Mouse (Mus musculus) midbrain, embryonic 16.5 days (tissue): ENCODE results near the gene Rpap3. TPM values are rescaled to one million over a fixed set of nuclear protein-coding genes. Genes with fewer than 3 reads are reported as not detected.

Experiments used
- ATAC-seq: fragments of 200-750 bp; cut with Nextera tagmentation; 2 replicates; pipeline ENCODE4 v1.8.0; 2017; ENCODE audit warnings: moderate TSS enrichment
- H3K27ac ChIP-seq: fragments of 300-500 bp; sonication (generic); 2 replicates; pipeline ENCODE4 v1.5.1; 2014; ENCODE audit warnings: mild to moderate bottlenecking, low read length, mixed read lengths
- H3K27me3 ChIP-seq: fragments of 300-500 bp; sonication (generic); 2 replicates; pipeline ENCODE4 v1.6.1; 2014; ENCODE audit warnings: low read depth, low read length, mixed read lengths; ENCODE audit not compliant: control insufficient read depth, insufficient read depth
- H3K36me3 ChIP-seq: fragments of 300-500 bp; sonication (generic); 2 replicates; pipeline ENCODE4 v1.6.1; 2014; ENCODE audit warnings: mild to moderate bottlenecking, low read length, moderate library complexity, mixed read lengths; ENCODE audit not compliant: control insufficient read depth, insufficient read depth
- H3K4me1 ChIP-seq: fragments of 300-500 bp; sonication (generic); 2 replicates; pipeline ENCODE4 v1.6.1; 2014; ENCODE audit warnings: mild to moderate bottlenecking, low read length, mixed read lengths; ENCODE audit not compliant: control insufficient read depth, insufficient read depth
- H3K4me2 ChIP-seq: fragments of 300-500 bp; sonication (generic); 2 replicates; pipeline ENCODE4 v1.6.1; 2014; ENCODE audit warnings: mild to moderate bottlenecking, low read length, mixed read lengths
- H3K4me3 ChIP-seq: fragments of 300-500 bp; sonication (generic); 2 replicates; pipeline ENCODE4 v1.5.1; 2014; ENCODE audit warnings: low read depth, mild to moderate bottlenecking, low read length, moderate library complexity, mixed read lengths
- H3K9ac ChIP-seq: fragments of 300-500 bp; sonication (generic); 2 replicates; pipeline ENCODE4 v1.6.1; 2014; ENCODE audit warnings: low read depth, low read length, mixed read lengths
- H3K9me3 ChIP-seq: fragments of 300-500 bp; sonication (generic); replicated peaks from 2 replicates; pipeline ENCODE4 v1.6.1; 2014; ENCODE audit warnings: mild to moderate bottlenecking, low read length, mixed read lengths; ENCODE audit not compliant: control insufficient read depth, poor library complexity, severe bottlenecking
- WGBS: fragments of 180-500 bp; shearing (Covaris S2); extraction: QIAGEN DNeasy Blood & Tissue Kit; methylation state at CpG from one replicate; pipeline ENCODE4 v1.1.7; 2014; 5-methylcytosine and 5-hydroxymethylcytosine counted together
- polyA plus RNA-seq: library from polyadenylated mRNA; unstranded; fragments of >200 nt; fragmentation: Nextera tagmentation; extraction: Ambion mirVana; gene quantifications from 2 replicates; pipeline ENCODE4 v1.2.1, GENCODE M21; 2015

Gene Rpap3
- polyA plus RNA-seq, 1 experiment from 2014 or later: 41.9 TPM

GRCm38 (mm10) chr15:97727520-97727919 is 21.9 kb upstream of the Rpap3 start:
- Histone ChIP-seq H3K27me3 (no peaks in the 10 kb centered on the region), H3K4me3 (no peak overlapping the region), H3K4me1 (no peaks in the 10 kb centered on the region), H3K9ac (no peak overlapping the region), H3K27ac (no peak overlapping the region), H3K36me3 (no peaks in the 10 kb centered on the region), H3K9me3 (no peaks in the 10 kb centered on the region), H3K4me2 (no peak overlapping the region)
- no peak for ATAC-seq
- WGBS: 71% methylated on average over 5 of the region's 5 CpGs

GRCm38 (mm10) chr15:97727048-97727447 is 21.4 kb upstream of the Rpap3 start:
- Histone ChIP-seq H3K4me1 (no peaks in the 10 kb centered on the region), H3K27me3 (no peaks in the 10 kb centered on the region), H3K27ac (no peak overlapping the region), H3K36me3 (no peaks in the 10 kb centered on the region), H3K9ac (no peak overlapping the region), H3K4me3 (no peak overlapping the region), H3K9me3 (no peaks in the 10 kb centered on the region), H3K4me2 (no peak overlapping the region)
- no peak for ATAC-seq
- WGBS: 84% methylated on average over 8 of the region's 8 CpGs

DNA sequence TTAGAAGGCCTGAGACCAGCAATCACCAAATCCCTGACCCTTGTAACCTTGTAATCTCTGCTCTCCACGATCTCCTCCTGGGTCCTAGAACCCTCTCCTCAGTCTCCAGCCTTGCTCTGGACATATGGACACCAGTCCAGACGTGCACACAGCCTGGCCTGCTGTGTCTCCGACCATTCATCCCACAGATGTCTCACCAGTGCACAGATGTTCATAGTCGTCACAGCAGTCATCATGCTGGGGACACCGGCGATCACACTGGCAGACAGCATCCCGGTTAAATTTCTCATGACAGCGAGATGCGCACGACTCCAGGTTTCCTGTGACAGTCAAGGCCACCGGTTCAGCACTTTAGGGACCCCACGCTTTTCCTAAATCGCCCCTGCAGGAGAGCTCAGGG is 20.7 kb upstream of the Rpap3 start:
- no peak overlapping the region for H3K4me3 ChIP-seq
- no peaks in the 10 kb centered on the region for H3K27me3 ChIP-seq
- no peaks in the 10 kb centered on the region for H3K4me1 ChIP-seq
- no peaks in the 10 kb centered on the region for H3K36me3 ChIP-seq
- H3K4me2 ChIP-seq: no peak overlapping the region
- no peak overlapping the region for H3K9ac ChIP-seq
- WGBS: 77% methylated on average over 13 of the region's 13 CpGs
- no peak overlapping the region for H3K27ac ChIP-seq
- ATAC-seq: no peak
- no peaks in the 10 kb centered on the region for H3K9me3 ChIP-seq

- Histone ChIP-seq H3K4me3 (no peak overlapping the region), H3K4me2 (no peak overlapping the region), H3K9ac (no peak overlapping the region), H3K27me3 (no peaks in the 10 kb centered on the region), H3K36me3 (no peaks in the 10 kb centered on the region), H3K27ac (no peak overlapping the region), H3K9me3 (no peaks in the 10 kb centered on the region), H3K4me1 (no peaks in the 10 kb centered on the region)
- 85% methylated on average over 6 of the region's 6 CpGs for WGBS
- no peak for ATAC-seq
These were observed 19.7 kb upstream of the Rpap3 start for GRCm38 (mm10) chr15:97725198-97725785.

DNA sequence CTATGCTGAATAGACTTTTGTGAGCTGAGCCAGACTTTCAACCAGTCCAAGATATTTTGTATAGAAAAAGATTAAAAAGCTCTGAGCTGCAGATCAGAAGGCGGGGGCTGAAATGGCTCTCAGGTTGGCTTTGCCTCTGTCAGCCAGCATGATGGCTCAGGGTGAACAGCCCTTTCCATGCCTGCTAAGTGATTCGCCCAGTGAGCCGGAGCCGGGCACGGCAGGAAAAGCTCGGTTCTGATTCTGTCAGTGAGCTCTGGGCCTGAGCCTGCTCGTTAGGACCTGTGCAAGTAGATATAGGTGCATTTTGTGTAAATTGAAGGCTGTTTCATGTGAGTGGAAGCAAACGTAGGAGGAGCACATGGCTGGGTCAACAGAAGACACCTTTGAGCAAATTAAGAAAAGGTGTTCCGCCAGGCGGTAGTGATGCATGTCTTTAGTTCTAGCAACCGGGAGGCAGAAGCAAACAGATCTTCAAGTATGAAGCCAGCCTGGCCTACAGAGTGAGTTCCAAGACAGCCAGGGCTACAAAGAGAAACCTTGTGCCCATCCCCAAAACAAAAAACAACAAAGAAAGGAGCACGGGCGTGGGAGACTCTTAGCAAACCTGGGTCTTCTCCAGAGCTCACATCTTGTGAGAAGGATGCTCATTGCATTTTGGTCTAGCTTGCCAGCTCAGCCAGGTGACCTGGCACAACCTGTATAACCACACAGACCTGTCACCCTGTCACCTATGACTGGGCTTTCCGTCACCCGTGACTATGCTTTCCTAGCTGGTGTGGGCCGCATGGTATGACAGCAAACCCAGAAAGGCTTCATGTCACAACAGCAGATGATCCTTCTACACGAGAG is 18.9 kb upstream of the Rpap3 start:
- no peak for ATAC-seq
- Histone ChIP-seq H3K9ac (no peak overlapping the region), H3K9me3 (no peaks in the 10 kb centered on the region), H3K4me2 (no peak overlapping the region), H3K27me3 (no peaks in the 10 kb centered on the region), H3K4me1 (no peaks in the 10 kb centered on the region), H3K4me3 (no peak overlapping the region), H3K36me3 (no peaks in the 10 kb centered on the region), H3K27ac (no peak overlapping the region)
- WGBS: 87% methylated on average over 17 of the region's 17 CpGs

GRCm38 (mm10) chr15:97723536-97724345 is 18.1 kb upstream of the Rpap3 start:
- no peak for ATAC-seq
- Histone ChIP-seq H3K4me2 (no peak overlapping the region), H3K36me3 (no peaks in the 10 kb centered on the region), H3K4me1 (no peaks in the 10 kb centered on the region), H3K27me3 (no peaks in the 10 kb centered on the region), H3K4me3 (no peak overlapping the region), H3K9ac (no peak overlapping the region), H3K9me3 (no peaks in the 10 kb centered on the region), H3K27ac (no peak overlapping the region)
- 86% methylated on average over 6 of the region's 6 CpGs for WGBS

GRCm38 (mm10) chr15:97721008-97721701 is 15.5 kb upstream of the Rpap3 start:
- Histone ChIP-seq H3K9ac (no peak overlapping the region), H3K9me3 (no peaks in the 10 kb centered on the region), H3K4me2 (no peak overlapping the region), H3K27ac (no peak overlapping the region), H3K27me3 (no peaks in the 10 kb centered on the region; the same call in 1 of the 2 replicates), H3K4me1 (no peaks in the 10 kb centered on the region), H3K36me3 (no peaks in the 10 kb centered on the region), H3K4me3 (no peak overlapping the region)
- 76% methylated on average over 15 of the region's 15 CpGs for WGBS
- no peak for ATAC-seq

DNA sequence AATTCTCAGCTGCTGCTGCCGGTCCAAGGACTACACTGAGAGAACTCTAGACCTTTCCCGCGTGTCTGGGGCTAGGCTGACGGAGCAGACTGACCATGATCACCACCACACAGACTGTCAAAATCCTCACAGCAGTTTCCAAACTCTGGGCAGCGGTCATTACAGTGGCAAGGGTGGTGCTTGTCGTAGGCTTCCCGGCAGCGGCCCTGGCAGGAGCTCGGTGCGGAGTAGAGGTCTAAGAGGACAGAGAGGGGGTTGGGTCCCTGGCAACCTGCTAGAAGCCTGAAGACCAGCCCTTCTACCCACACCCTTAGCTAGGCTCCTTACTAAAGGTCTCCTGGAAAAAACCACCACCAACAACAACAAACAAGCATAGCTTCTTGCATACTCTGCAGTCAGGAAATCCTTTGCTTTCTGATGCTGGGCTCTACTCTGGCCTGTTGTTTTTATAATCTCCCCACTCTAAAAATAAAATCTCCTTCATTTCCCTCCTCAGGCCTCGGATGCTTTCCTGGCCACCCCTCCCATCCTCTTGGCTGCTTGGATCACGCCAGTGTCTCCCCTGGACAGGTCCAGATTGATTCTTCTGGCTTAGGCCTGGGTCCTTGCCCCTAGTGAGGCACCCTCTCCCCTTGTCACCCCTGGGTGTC is 14.5 kb upstream of the Rpap3 start:
- no peak overlapping the region for H3K27ac ChIP-seq
- 75% methylated on average over 12 of the region's 12 CpGs for WGBS

More for the DNA sequence above, 14.5 kb upstream of the Rpap3 start:
- Histone ChIP-seq H3K9me3 (no peaks in the 10 kb centered on the region), H3K4me1 (no peaks in the 10 kb centered on the region), H3K27me3 (no peaks in the 10 kb centered on the region; the same call in 1 of the 2 replicates), H3K4me3 (no peak overlapping the region), H3K9ac (no peak overlapping the region), H3K36me3 (no peaks in the 10 kb centered on the region), H3K4me2 (no peak overlapping the region)
- ATAC-seq: no peak
